Mouse (Mus musculus) kidney, postnatal 0 days (tissue): Measurements from ENCODE around the gene Tifa. TPM values are rescaled to one million over a fixed set of nuclear protein-coding genes. Genes with fewer than 3 reads are reported as not detected.

Experiments
- ATAC-seq: fragments of 200-750 bp; cut with Nextera tagmentation; replicated peaks from 2 replicates; pipeline ENCODE4 v1.8.0; 2017; ENCODE audit warnings: low read depth, moderate number of reproducible peaks, moderate TSS enrichment, moderate library complexity; ENCODE audit not compliant: low FRiP score
- DNase-seq: peaks from one replicate; pipeline ENCODE4 v3.0.0-alpha.2; 2016; ENCODE audit warnings: low spot score
- H3K27ac ChIP-seq: fragments of 300-500 bp; sonication (generic); 2 replicates; pipeline ENCODE4 v1.5.1; 2014; ENCODE audit warnings: mild to moderate bottlenecking
- H3K27me3 ChIP-seq: fragments of 300-500 bp; sonication (generic); 2 replicates; pipeline ENCODE4 v1.6.1; 2014; ENCODE audit warnings: low read length, mixed read lengths; ENCODE audit not compliant: insufficient read depth
- H3K36me3 ChIP-seq: fragments of 300-500 bp; sonication (generic); 2 replicates; pipeline ENCODE4 v1.6.1; 2014; ENCODE audit warnings: low read length, mixed read lengths; ENCODE audit not compliant: insufficient read depth
- H3K4me1 ChIP-seq: fragments of 300-500 bp; sonication (generic); replicated peaks from 2 replicates; pipeline ENCODE4 v1.6.1; 2014; ENCODE audit warnings: antibody characterized with exemption, low read length, mixed read lengths; ENCODE audit not compliant: insufficient read depth
- H3K4me2 ChIP-seq: fragments of 300-500 bp; sonication (generic); 2 replicates; pipeline ENCODE4 v1.6.1; 2014; ENCODE audit warnings: mild to moderate bottlenecking, low read length, moderate library complexity, mixed read lengths
- H3K4me3 ChIP-seq: fragments of 300-500 bp; sonication (generic); replicated peaks from 2 replicates; pipeline ENCODE4 v1.5.1; 2014; ENCODE audit warnings: low read depth, low read length
- H3K9ac ChIP-seq: fragments of 300-500 bp; sonication (generic); 2 replicates; pipeline ENCODE4 v1.6.1; 2014; ENCODE audit warnings: low read depth, low read length
- H3K9me3 ChIP-seq: fragments of 300-500 bp; sonication (generic); replicated peaks from 2 replicates; pipeline ENCODE4 v1.6.1; 2016; ENCODE audit warnings: low read length, inconsistent platforms, mixed read lengths
- CTCF ChIP-seq: IDR thresholded peaks from 2 replicates; pipeline ENCODE4 v1.5.1; 2016; ENCODE audit warnings: antibody characterized with exemption, low read depth, mild to moderate bottlenecking, moderate library complexity
- WGBS: fragments of 180-500 bp; shearing (Covaris S2); extraction: QIAGEN DNeasy Blood & Tissue Kit; methylation state at CpG from one replicate; pipeline ENCODE4 v1.1.7; 2014; 5-methylcytosine and 5-hydroxymethylcytosine counted together
- polyA plus RNA-seq: library from polyadenylated mRNA; unstranded; fragments of >200 nt; fragmentation: Nextera tagmentation; extraction: Ambion mirVana; gene quantifications from 2 replicates; pipeline ENCODE4 v1.2.1, GENCODE M21; 2015

The Tifa gene
- polyA plus RNA-seq, 1 experiment from 2014 or later: 7.0 TPM

GRCm38 (mm10) chr3:127837154-127837865, 47.7 kb downstream of the Tifa start, which contains the start of gene Ap1ar:
TSS of gene Ap1ar (minus strand) at chr3:127837523.
- Histone ChIP-seq H3K36me3 (no peaks in the 10 kb centered on the region), H3K4me1 (peaks cover 7% of the 10 kb centered on the region), H3K9ac (peak within 1 kb of the TSS; percentile 79), H3K4me2 (peak within 1 kb of the TSS; percentile 90), H3K27ac (peak within 1 kb of the TSS; percentile 89), H3K27me3 (no peaks in the 10 kb centered on the region), H3K4me3 (peak within 1 kb of the TSS; percentile 77), H3K9me3 (no peaks in the 10 kb centered on the region)
- DNase-seq: peak; percentile 97
- TF ChIP-seq CTCF: peak; percentile 75
- ATAC-seq: peak; percentile 95
- under 1% methylated on average over 86 of the region's 89 CpGs for WGBS

DNA sequence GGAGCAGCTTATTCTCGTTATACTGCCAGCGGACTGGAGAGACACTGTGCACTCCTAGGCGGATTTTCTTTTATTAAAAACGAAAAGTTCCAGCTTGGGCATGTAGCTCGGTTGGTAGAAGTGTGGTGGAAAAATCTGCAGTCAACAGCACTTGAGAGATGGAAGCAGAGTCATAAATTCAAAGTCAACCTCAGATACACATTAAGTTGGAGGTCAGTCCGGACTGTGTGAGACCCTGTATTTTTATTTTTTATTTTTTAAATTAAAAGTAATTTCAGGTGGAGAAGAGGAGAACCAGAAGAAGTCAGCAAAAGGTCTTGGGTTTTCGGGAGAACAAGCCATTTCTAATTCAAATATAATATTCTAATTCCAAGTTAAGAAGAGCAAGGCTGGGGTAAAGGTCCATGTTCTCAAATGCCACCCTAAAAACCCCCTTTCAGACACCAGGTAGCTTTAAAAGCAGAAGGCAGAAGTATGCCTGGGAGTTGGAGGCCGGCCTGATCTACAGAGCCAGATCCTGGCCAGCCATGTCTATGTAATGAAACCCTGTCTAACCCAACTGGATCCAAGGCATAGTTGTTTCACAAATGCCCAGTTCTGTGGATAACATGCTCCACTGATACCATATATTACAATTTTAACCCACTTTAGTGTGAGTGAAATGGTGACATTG, 48.5 kb downstream of the Tifa start:
- WGBS: 25% methylated on average over 8 of the region's 8 CpGs
- Histone ChIP-seq H3K27me3 (no peaks in the 10 kb centered on the region), H3K36me3 (no peaks in the 10 kb centered on the region), H3K9me3 (no peaks in the 10 kb centered on the region), H3K4me3 (peak overlapping the region; percentile 77), H3K9ac (peak overlapping the region; percentile 79), H3K4me2 (peak overlapping the region; percentile 90), H3K27ac (peak overlapping the region; percentile 89), H3K4me1 (peaks cover 7% of the 10 kb centered on the region)
- no peak for DNase-seq
- TF ChIP-seq CTCF: no peak
- ATAC-seq: no peak; the same call in 1 of the 2 replicates

GRCm38 (mm10) chr3:127841926-127842325, 52.3 kb downstream of the Tifa start:
- WGBS: 75% methylated on average over 8 of the region's 8 CpGs
- no peak overlapping the region for H3K9ac ChIP-seq
- H3K4me2 ChIP-seq: no peak overlapping the region

GRCm38 (mm10) chr3:127843324-127843940, 53.8 kb downstream of the Tifa start:
- Histone ChIP-seq H3K36me3 (no peaks in the 10 kb centered on the region), H3K4me1 (no peaks in the 10 kb centered on the region), H3K27me3 (no peaks in the 10 kb centered on the region), H3K9ac (no peak overlapping the region), H3K4me3 (no peak overlapping the region), H3K9me3 (no peaks in the 10 kb centered on the region), H3K4me2 (no peak overlapping the region), H3K27ac (no peak overlapping the region)
- WGBS: 81% methylated on average over 2 of the region's 2 CpGs
- no peak for TF ChIP-seq CTCF
- no peak for ATAC-seq
- DNase-seq: no peak

More at GRCm38 (mm10) chr3:127841926-127842325, 52.3 kb downstream of the Tifa start:
- no peaks in the 10 kb centered on the region for H3K4me1 ChIP-seq
- H3K27ac ChIP-seq: no peak overlapping the region
- ATAC-seq (no peak), DNase-seq (no peak)
- no peak for TF ChIP-seq CTCF
- H3K27me3 ChIP-seq: no peaks in the 10 kb centered on the region
- no peak overlapping the region for H3K4me3 ChIP-seq
- no peaks in the 10 kb centered on the region for H3K36me3 ChIP-seq
- H3K9me3 ChIP-seq: no peaks in the 10 kb centered on the region

DNA sequence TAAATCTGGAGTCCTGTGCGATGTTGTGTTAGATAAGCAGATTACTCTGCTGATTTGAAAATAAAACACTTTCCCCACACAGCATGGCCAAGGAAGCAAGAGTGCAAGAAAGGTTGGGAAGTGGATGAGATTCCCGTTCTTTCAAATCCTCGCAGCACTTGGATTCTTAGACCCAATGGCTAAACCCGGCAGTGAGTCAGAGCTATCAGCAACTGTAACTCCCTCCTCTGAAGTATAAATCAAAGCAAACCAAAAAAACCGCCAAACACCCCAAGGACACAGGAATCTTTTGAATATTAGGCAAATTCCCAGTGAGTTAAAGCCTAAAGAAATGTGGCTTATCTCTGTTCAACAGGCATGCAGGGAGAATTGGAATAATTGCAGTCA, 54.3 kb downstream of the Tifa start:
- no peak for TF ChIP-seq CTCF
- no peaks in the 10 kb centered on the region for H3K4me1 ChIP-seq
- no peak overlapping the region for H3K27ac ChIP-seq
- no peak overlapping the region for H3K4me3 ChIP-seq
- no peaks in the 10 kb centered on the region for H3K36me3 ChIP-seq
- DNase-seq (no peak), ATAC-seq (no peak)
- no peak overlapping the region for H3K9ac ChIP-seq
- H3K9me3 ChIP-seq: no peaks in the 10 kb centered on the region
- H3K4me2 ChIP-seq: no peak overlapping the region
- no peaks in the 10 kb centered on the region for H3K27me3 ChIP-seq
- 76% methylated on average over 5 of the region's 5 CpGs for WGBS

DNA sequence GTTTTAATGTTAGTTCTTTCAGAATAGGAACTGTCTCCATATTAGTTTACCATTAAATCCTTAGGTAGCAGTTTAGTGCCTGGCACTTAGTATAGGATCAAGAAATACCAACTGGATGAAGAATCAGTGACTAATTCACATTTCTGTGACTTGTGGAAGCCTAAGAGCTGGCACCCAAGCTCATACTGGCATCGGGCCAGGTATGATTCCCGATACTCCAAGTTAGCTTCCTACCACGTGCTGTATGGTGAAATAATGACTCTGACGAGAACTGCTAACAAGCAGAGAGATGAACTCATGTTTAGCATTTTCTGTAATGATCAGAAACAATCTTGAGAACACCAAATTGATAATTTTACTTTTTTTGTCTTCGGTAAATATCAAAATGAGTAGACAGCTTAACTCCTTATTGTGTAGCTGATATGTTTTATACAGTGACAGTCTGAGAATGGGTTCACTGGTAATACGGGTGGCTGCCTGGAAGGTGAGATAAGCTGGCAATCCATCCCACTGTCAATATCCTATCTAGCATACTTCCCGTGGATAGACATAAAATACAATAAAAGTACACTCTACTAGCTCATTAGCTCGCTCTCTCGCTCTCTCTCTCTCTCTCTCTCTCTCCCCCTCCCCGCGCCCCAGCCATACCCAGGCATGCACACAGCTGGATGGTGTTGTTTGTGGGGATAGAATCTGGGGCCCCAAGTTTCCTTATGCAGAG, 58.6 kb downstream of the Tifa start:
- H3K27ac ChIP-seq: no peak overlapping the region
- no peak overlapping the region for H3K9ac ChIP-seq
- ATAC-seq: no peak
- no peaks in the 10 kb centered on the region for H3K36me3 ChIP-seq
- 77% methylated on average over 11 of the region's 11 CpGs for WGBS
- no peak overlapping the region for H3K4me3 ChIP-seq
- DNase-seq: no peak
- no peak for TF ChIP-seq CTCF
- H3K4me2 ChIP-seq: no peak overlapping the region
- no peaks in the 10 kb centered on the region for H3K4me1 ChIP-seq
- no peaks in the 10 kb centered on the region for H3K9me3 ChIP-seq
- no peaks in the 10 kb centered on the region for H3K27me3 ChIP-seq
